In the genomic region with DNA sequence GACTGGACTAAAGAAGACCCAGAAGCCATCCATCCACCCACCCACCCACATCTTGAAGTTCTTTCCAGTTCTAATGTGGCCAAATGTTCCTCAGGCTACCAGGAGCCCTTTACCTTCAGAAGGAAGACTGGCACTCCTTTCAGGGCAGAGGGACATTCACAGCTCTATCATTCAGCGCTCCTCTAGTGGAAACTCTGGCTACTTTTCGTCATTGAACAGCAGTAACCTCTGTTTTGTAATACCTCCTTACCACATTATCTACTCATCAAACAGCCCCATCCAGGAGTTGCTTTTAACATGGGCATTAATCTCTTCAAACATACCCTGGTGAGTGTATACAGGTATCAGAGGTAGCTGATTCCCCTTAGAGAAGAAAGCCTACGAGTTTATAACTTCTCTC, we compare ENCODE assay signal across 19 mouse cellular contexts.
"Had no signal": no experiment of that assay in that cellular context is flagged by ENCODE, and none has a peak within 500 bp of the region (broad histone marks: within the 10 kb centered on the region; RNA-seq: fewer than 3 reads in every experiment).

No protein-coding gene starts in this region.

- H3K4me3 ChIP-seq: liver, embryonic 15.5 days; midbrain, embryonic 10.5 days; myocyte; neural tube, embryonic 13.5 days; neural tube, embryonic 15.5 days had no signal

- DNase-seq: lung, adult 18-20 months; lung, embryonic 14.5 days; lung, postnatal 10 days; lung, postnatal 4 days; midbrain, embryonic 14.5 days; retina, postnatal 1 day; right cerebral cortex, adult 18-20 months; right cerebral cortex, postnatal 25 days; right cerebral cortex, postnatal 4 days; spleen, adult 18-20 months; thymus, adult 2 months; thymus, postnatal 25 days; thymus, postnatal 4 days had no signal

- H3K4me2 ChIP-seq: liver, embryonic 15.5 days; lung, embryonic 14.5 days; neural tube, embryonic 13.5 days; neural tube, embryonic 15.5 days had no signal

- H3K9me3 ChIP-seq: liver, embryonic 15.5 days; midbrain, embryonic 10.5 days; neural tube, embryonic 13.5 days; neural tube, embryonic 15.5 days had no signal

- H3K27me3 ChIP-seq: liver, embryonic 15.5 days; neural tube, embryonic 13.5 days; neural tube, embryonic 15.5 days had no signal

- H3K36me3 ChIP-seq: liver, embryonic 15.5 days; midbrain, embryonic 10.5 days; neural tube, embryonic 13.5 days; neural tube, embryonic 15.5 days had no signal

- H3K27ac ChIP-seq: liver, embryonic 15.5 days; midbrain, embryonic 10.5 days; neural tube, embryonic 13.5 days; neural tube, embryonic 15.5 days had no signal

- ATAC-seq: midbrain, embryonic 16.5 days had no signal

- H3K9ac ChIP-seq: liver, embryonic 15.5 days; lung, embryonic 14.5 days; neural tube, embryonic 13.5 days; neural tube, embryonic 15.5 days had no signal
